Mouse (Mus musculus): ENCODE results near the gene Megf11.
A peak's percentile ranks its signal among the peaks of the same experiment; 100 is the strongest.

Gene Megf11

GRCm38 (mm10) chr9:64519921-64520746 lies 134.7 kb downstream of the Megf11 start:
- DNase-seq (ENCODE audit: low spot score in 2 of 2): no peak

GRCm38 (mm10) chr9:64520747-64521283 lies 135.4 kb downstream of the Megf11 start:
- no peak for DNase-seq (ENCODE audit: low spot score in 2 of 2)

GRCm38 (mm10) chr9:64523264-64524045 lies 138.0 kb downstream of the Megf11 start:
- DNase-seq (ENCODE audit: low spot score in 2 of 2): no peak

- DNase-seq (ENCODE audit: low spot score in 2 of 2): no peak
Measured at GRCm38 (mm10) chr9:64528061-64528460, 142.6 kb downstream of the Megf11 start.

GRCm38 (mm10) chr9:64528595-64528994 lies 143.2 kb downstream of the Megf11 start:
- no peak for DNase-seq (ENCODE audit: low spot score in 2 of 2)

- no peak for DNase-seq (ENCODE audit: low spot score in 2 of 2)
Measured at GRCm38 (mm10) chr9:64531935-64532334, 146.5 kb downstream of the Megf11 start.

GRCm38 (mm10) chr9:64532711-64533242 lies 147.4 kb downstream of the Megf11 start:
- no peak for DNase-seq (ENCODE audit: low spot score in 2 of 2)

GRCm38 (mm10) chr9:64533488-64534119 lies 148.2 kb downstream of the Megf11 start:
- DNase-seq (ENCODE audit: low spot score in 2 of 2): peak; percentile 69 to 85

- DNase-seq (ENCODE audit: low spot score in 2 of 2): no peak
Measured at GRCm38 (mm10) chr9:64534313-64534712, 148.9 kb downstream of the Megf11 start.

GRCm38 (mm10) chr9:64534856-64535539 lies 149.6 kb downstream of the Megf11 start:
- no peak for DNase-seq (ENCODE audit: low spot score in 2 of 2)

- no peak for DNase-seq (ENCODE audit: low spot score in 2 of 2)
Measured at GRCm38 (mm10) chr9:64537821-64538220, 152.4 kb downstream of the Megf11 start.

- DNase-seq (ENCODE audit: low spot score in 2 of 2): no peak
Measured at GRCm38 (mm10) chr9:64542246-64542645, 156.8 kb downstream of the Megf11 start.

GRCm38 (mm10) chr9:64543125-64543524 lies 157.7 kb downstream of the Megf11 start:
- DNase-seq (ENCODE audit: low spot score in 2 of 2): no peak

GRCm38 (mm10) chr9:64546344-64546991 lies 161.0 kb downstream of the Megf11 start:
- no peak for DNase-seq (ENCODE audit: low spot score in 2 of 2)

GRCm38 (mm10) chr9:64548332-64548731 lies 162.9 kb downstream of the Megf11 start:
- no peak for DNase-seq (ENCODE audit: low spot score in 2 of 2)

- DNase-seq (ENCODE audit: low spot score in 2 of 2): no peak
Measured at GRCm38 (mm10) chr9:64551307-64551706, 165.9 kb downstream of the Megf11 start.

- DNase-seq (ENCODE audit: low spot score in 2 of 2): no peak
Measured at GRCm38 (mm10) chr9:64552046-64552445, 166.6 kb downstream of the Megf11 start.

- DNase-seq (ENCODE audit: low spot score in 2 of 2): no peak
Measured at GRCm38 (mm10) chr9:64553441-64553840, 168.0 kb downstream of the Megf11 start.

- DNase-seq (ENCODE audit: low spot score in 2 of 2): no peak
Measured at GRCm38 (mm10) chr9:64555620-64556019, 170.2 kb downstream of the Megf11 start.

GRCm38 (mm10) chr9:64557110-64557745 lies 171.8 kb downstream of the Megf11 start:
- DNase-seq (ENCODE audit: low spot score in 2 of 2): no peak

Measured in spleen, postnatal 36 days (tissue).